Mouse (Mus musculus) spleen, adult 12 weeks (tissue): ENCODE data around the gene Fam213b.
A peak's percentile ranks its signal among the peaks of the same experiment; 100 is the strongest.

Experiments used
- DNase-seq: peaks from one replicate; pipeline ENCODE4 v3.0.0; 2022; ENCODE audit warnings: low spot score

Fam213b gene

DNA sequence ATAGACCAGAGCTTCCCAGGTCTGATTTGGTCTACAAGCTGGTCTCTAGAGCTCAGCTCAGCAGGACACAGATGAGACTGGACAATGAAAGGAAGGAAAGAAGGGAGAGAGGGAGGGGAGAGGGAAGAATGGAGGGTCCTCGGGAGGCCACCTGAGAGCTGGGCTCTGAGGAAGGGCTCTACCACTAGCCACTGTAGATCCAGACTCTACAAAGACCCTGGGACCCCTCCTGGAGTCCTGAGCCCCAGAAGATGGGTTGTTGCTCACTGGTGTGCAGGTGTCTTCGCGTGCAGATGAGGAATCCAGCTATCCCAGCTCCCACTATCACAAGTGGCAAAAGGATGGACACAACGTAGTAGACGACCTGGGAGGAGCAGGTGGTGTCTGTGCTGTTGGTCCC, 24.0 kb upstream of the Fam213b start:
- DNase-seq: no peak

DNA sequence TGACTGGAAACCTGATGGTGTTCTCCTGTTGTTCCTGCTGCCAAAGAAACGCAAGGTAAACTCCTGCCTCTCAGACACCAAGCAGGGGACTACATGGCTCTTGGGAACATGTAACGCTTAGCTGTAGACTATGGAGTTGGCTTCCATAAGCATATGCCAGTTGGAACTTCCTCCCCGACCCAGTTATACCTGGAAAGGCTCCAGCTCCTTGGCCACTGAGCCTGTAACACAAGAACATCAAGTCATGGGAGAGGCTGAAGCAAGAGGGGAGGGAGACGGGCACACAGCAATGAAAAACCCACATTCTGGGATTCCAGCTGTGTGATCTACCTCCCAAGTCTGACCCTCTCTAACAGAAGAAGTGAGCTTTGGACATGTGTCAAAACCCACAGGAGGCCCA, 23.4 kb upstream of the Fam213b start:
- DNase-seq: no peak

DNA sequence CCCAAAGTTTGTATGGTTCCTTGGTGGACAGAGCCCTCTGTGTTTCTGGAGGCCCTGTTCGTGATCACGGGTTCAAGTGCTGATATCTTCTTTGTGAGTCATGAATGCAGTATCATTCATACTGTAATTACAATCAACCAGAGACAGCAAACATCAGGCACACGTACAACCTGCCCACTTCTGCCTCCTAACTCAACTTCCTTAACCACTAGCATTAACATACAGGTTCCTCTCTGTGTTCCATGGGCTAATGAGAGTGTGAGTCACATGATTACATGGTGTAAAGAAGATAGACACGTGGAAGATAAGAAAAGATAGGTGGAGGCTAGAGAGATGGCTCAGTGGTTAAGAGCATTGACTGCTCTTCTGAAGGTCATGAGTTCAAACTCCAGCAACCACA, 17.7 kb upstream of the Fam213b start:
- DNase-seq: no peak

DNA sequence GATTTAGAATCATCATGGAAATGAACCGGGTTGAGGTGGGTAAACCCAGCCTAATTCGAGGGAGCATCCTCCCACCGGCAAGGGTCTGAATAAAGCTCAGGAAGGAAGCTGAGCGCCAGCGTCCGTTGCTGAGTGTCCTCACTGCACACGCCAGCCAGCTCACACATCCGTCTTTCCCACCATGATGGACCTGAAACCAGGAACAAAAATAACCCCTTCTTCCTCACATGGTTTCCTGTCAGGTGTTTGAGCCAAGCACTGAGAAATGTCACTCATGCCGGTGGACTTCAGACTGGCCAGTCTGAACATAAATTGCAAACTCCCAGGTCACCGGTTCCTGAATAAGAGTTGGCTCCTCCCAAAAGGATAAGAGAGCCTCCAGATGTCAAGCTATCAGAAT, 16.4 kb upstream of the Fam213b start:
- DNase-seq: no peak

DNA sequence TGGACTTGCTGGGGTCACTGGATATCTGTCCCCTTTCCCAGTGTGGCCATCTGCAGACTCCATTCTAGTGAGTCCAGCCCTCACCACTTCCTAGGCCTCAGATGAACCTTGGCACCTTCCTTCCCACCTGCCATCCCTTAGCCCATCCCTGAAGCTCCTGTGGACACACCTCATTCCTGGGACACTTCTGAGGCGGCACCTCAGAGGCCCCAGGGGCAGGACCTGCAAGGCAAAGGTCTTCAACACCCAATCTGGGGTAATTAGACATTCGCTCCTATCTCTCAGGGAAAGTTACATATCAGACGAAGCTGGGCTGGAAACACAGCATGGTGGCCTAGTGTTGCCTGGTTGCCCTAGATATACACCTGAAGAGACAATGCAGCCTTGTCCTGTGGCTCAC, 15.8 kb upstream of the Fam213b start:
- DNase-seq: no peak

DNA sequence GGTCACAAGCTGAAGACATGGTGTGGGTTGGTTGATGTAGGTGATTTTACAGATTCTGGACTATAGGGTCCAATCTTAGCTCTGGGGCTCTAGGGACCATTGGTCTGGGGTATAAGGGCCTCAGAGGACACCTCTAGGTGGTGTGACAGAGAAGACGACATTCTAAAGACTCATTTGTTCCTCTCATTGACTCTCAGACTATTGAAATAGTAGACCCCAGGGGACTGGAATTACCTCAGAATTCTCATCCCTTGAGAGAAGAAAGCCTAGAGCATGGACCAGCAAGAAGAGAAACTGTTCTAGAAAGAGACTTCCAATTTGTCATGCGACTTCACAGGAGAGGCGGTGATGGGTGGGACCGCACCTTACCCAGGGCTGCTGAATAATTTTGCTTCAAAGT, 15.3 kb upstream of the Fam213b start:
- DNase-seq: no peak

DNA sequence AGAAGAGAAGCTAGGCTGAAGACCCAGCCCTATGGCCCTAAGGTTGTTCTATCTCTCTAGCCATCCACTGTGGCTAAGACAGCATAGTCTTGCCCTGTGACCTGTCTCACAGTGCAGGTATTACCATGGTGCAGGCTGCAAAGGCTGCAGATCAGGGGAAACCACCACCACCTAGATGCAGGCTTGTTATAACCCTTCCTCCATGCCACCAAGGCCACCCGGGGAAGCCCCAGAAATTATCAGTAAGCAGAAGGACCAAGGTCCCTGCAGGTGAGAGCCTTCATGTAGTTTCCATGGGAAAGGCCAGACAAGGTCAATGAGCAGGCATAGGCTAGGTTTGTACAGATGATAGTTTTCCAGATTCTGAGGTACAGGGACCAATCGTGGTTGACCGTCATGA, 14.9 kb upstream of the Fam213b start:
- DNase-seq: no peak

DNA sequence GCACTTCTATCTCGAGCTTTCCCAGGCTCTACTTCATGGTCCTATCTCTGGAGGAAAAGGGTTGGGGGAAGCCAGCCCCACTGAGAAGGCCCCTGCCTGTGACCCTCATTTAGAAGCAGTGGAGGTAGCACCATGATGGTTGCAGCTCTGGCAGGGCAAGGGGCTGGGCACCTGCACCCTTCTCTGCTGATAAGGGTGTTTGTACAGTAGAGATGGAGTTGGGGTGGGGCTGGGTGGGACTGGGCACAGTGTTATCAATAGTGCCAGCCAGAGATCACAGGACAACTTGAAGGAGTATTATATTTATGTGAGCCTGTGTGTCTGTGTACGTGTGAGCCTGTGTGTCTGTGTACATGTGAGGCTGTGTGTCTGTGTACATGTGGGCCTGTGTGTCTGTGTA, 12.7 kb upstream of the Fam213b start:
- peak; percentile 24 for DNase-seq

DNA sequence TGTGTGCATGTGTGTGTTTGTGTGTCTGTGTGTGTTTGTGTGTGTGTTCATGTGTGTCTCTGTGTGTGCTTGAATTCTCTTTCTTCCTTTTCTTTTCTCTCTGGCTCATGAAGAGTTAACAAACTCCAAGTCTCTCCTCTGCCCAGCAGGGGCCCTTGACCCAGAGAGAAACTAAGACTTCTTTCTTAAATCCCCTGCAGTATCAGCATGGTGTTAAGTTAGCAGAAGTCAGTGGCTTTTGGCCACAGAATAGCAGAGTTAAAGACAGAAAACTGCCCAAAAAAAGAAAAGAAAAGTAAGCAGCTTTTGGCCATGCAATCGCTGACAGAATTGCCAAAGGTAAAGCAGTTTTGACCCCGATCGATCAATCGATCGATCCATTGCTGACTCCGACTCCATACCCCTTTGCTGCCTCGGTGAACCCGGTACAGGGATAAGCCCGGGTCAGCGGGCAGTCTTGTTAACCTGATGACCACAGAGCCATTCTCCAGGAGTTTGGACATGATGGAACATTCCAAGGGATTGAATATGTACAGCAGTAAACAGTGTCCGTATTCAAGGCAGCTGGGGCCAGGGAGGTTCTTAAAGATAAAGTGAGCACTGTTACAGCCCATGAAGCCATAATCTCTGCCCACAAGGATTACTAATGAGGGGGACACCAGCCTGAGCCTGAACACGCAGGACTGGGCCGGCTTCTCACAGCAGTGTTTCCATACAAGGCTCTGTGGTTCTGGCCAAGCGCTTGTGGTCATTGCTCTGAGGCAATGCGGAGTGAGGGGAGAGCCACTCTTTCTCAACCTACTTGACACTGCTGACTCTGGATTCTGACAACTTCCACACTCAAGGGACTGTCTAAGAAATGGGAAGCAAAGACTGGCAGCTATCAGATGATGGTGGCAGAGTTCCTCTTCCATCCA, 11.9 kb upstream of the Fam213b start:
- DNase-seq: peak; percentile 40

DNA sequence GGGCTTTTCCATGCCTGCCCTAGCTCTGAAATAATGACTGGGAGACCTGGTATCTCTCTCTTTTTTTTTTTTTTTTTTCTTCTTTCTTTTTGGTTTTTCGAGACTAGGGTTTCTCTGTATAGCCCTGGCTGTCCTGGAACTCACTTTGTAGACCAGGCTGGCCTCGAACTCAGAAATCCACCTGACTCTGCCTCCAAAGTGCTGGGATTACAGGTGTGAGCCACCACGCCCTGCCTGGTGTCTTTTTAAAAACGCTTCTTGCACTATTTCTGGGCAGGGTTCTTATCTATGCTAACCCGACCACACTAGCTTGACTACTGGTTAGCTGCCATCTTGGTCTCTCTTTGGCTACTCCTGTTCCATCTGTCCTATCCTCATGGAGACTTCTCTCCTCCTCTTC, 9.6 kb upstream of the Fam213b start:
- peak; percentile 0 for DNase-seq

DNA sequence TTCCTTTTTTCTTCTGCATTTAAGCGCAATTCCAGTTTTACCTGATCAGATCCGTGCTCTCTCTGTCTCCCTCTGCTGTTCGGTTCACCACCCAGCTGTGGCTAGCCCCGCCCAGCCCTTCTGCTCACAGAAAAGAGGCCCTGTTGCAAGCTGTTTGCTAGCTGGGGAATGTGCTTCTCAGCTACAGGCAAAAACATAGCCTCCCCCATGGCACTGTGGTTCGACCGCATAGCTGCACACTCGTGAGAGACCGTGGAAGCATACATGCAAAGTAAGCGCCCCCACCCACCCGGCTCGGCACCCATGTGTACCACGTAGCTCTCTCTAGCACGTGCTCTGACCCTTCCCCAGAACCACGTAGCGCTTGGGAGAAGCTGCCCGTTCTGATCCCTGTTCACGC, 8.9 kb upstream of the Fam213b start:
- peak; percentile 69 for DNase-seq

DNA sequence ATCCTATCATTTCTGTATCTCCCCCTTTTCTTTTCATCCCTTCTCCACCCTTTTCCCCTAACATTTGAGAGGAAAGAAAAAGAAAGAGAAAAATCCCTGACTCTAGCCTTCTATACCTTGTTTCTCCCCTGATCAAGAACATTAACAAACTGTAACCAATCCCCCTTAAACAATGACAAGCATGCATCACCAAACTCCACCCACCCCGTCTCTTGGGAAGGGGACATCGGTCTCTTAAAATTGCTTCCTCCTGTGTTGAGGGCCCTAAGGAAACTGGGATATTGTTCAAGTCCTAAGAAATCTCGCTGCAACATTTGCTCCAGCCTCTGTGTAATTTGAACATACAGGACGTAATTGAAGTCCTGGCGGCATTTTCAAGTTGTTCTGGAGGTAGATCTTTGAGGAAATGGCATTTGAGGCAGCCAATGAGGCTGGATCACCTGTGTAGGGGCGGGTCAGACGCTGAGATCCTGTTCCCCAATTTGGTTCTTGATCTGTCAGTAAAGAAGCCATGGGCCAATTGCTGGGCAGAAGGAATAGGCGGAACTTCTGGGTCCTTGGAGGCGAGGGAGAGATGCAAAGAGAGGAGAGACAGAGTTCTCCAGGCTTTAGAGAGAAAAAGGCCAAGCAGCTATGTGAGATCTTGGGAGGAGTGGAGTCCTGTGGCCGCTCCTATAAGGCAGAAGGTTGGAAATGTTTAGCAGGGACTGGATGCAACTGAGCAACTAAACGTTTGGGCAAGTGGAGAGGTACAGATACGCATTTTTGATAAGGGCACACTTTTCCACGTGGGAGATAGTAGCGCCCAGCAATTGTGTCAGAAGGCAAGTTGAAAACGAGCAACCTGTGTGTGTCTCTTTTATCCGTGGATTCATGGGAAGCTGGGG, 5.5 kb upstream of the Fam213b start:
- peak; percentile 80 for DNase-seq

DNA sequence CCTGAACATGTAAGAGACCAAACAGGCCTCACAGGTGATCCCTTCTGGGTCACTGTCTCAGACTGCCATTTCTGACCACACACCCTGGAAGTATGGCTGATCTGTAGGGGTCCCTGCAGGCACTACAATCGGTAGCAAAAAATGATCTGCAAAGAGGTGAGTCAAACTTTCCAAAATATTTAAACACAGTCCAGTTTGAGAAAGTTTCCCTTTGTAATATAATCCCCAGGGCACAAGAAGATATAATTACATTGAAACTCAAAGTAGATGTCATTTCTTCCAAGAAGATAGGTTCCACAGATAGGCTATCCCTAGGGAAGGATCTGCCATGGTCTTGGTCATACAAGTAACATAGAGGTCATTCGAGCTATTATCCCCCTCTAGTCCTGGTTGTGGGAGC, 3.4 kb upstream of the Fam213b start:
- no peak for DNase-seq

DNA sequence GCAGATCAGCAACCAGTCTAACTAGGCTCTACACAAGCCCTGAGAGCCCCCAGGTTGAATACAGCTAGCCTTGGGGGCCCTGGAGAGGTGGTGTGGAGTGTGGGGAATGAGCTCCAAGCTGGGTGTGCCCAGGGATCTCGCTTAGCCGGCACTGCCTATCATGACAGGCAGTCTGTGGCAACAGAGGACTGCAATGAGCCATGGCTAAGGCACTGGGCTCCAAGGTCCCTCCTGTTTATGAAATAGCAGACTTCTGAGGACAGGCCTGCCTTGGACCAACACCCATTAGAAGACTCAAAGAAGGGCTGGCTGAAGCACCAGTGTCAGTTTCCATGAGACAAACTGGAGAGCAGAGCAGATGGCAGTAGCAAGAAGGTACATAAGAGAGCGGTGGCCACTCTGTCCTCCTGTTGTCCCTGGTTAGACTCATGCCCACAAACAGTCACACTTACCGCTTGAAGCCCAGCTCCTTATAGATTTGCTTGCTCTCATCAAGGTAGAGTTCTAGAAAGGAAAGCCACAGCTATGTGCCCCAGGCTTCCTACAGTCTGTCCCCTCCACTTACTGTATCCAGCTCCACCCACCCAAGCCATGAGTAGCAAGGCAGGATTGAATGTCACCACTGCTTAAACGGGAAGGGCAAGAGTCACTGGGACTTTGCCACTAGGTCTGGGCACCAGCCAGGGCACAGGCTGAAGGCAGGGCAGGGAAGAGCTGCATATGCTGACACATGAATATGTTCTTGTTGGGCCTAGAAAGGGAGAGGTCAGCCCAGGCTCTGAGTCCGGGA, 1.1 kb downstream of the Fam213b start:
- DNase-seq: peak; percentile 1

DNA sequence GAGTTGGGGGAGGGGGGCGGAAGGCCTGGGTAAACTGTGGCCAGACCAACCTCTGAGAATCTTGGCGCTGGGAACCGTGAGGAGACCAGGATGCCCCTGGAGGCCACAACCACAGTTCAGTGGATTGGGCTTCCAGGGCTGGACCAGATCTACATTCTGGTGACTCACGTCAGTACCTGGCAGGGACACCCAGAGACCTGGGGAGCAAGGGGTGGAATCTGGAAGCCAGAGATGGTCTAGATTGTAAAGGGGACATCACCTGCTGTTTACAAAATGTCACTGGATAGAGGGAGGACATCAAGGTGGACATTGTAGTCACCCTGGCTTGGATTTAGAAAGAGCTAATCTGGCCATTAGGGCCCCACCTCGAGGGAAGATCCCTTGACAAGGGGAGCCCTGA, 3.4 kb downstream of the Fam213b start:
- DNase-seq: no peak

DNA sequence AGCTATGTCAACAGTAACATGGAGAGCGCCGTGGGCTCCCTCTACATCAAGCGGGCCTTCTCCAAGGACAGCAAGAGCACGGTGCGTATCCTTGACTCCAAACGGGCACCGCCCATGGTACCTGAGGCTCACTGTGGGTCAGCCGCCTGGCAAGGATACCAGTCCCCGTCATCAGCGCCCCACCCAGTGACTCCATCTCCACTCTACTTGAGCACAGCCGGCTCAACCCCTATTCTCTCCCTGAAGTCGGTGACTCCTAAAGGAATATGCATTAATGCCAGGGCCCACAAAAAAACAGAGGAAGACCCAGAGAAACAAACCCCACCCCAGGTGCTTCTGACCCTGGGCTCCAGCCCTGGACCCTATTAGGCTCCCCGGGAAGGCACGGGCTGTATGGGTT, 8.0 kb downstream of the Fam213b start:
- peak; percentile 0 for DNase-seq

DNA sequence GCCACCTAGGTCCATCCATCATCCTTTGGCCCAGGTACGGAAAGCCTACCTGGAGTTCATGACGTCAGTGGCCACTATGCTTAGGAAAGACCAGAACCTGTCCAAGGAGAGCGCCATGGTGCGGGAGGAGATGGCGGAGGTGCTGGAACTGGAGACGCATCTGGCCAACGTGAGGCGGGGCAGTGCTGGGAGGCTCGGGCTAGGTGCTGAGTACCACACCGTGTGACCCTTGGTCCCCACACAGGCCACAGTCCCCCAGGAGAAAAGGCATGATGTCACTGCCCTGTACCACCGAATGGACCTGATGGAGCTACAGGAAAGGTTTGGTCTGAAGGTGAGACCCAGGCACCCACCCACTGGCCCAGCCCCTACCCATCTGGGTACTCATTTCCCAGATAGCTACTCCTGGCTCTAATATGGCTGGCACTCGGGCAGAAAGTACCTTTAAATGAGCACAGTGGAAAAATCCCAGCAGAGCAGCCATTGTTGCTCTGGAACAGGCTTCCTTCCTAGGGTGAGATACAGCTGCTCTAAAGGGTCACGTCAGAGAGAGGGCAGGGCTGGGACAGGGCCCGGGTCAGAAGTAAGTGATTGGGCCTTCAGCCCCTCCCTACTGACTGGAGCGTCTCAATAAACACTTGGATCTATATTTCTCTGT, 11.2 kb downstream of the Fam213b start:
- no peak for DNase-seq

DNA sequence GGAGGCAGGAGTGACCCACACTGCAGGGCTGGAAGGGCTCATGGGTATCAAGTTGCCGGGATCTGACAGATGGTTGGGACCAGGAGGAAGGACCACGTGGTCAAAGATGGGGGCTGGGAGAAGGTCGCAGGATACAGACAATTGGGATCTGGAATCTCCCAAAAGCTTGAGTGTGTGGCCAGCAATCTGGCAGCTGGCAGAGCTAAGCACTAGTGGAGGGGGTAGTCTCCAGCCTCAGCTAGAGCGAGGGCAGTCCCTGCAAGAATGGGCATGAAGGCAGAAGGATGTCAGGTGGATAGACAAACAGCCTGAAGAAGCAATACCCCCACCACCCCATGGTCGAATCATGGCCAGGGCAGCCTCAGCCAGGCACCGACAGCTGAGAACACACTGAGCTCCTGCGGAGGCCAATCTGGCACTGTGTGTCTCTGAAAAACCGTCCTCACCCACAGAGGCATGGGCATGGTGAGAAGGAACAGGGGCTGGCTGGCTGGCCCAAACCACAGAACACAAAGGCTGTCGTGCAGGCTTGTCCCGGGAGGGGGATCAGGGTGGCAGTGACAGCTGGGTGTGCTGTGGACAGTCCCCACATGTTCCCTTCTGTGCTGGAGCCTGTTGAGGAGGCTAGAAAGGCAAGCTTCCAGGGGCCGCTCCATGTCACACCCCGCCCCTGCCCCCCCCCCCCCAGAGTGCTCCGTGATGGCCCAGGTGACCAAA, 11.9 kb downstream of the Fam213b start:
- no peak for DNase-seq

DNA sequence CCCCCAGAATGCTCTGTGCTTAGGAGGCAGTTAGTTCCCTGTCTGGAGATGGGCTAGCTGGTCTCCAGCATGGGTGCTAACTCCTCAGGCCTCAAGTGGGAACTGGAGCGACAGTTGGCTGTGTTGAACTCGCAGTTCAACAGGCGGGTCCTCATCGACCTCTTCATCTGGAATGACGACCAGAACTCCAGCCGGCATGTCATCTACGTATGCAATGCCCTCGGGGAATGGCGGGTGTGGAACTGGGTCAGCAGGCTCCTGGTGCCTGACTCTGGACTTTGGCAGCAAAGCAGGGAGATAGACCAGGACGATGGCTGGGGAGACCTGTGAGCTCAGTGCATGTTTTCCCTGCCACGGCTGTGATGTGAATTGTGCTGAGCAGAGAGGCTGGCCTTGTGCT, 13.5 kb downstream of the Fam213b start:
- no peak for DNase-seq

DNA sequence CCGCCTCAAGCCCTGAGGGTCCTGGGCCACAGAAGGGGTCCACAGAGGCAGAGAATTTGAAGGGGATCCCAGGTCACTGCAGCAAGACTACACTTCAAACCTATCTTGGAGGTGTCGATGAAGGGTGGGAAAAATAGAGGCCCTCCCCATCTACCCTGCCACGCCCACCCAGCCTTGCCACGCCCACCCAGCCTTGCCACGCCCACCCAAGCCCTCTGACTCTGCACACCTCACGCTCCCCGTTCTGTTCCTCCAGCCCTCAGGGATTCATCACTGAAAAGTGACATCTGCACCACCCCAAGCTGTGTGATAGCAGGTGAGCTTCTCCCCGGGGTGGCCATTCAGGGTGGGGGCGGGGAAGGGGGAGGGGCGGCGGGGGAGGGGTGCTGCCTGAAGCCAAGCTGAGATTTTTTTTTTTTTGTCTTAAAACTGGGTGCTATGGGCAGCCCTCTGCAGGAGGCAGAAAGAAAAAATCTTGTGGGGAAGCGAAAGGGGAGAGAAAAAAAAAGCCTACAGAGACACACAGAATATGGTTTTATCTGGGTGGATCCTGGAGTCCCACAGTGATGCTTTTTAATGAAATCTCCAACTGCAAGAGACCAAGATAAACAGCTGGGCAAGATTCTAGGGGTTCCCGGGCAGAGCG, 16.8 kb downstream of the Fam213b start:
- DNase-seq: no peak

DNA sequence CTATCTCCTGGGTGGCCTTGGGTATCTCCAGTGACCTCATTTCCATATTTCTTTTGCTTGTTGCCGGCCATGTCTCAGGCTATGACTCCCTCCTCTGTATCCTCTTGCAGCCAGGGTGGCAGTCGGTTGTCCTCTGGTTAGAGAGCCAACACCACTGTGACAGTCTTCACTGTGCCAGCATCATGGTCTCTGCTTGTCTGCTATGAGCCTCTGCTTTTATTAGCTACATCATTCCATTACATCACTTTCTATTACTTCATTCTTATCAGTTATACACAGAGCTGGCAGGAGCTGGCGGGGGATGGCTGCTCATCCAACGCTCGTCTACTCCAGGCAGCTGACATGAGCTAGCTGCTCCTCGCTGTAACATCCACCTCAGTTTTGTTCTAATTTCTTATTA, 18.2 kb downstream of the Fam213b start:
- DNase-seq: no peak
